Mouse (Mus musculus) heart, embryonic 13.5 days (tissue): ENCODE results near the gene Hnrnpu. TPM values are rescaled to one million over a fixed set of nuclear protein-coding genes. Genes with fewer than 3 reads are reported as not detected.
"Not testable (repeated sequence)": the region's sequence is repeated elsewhere in the genome, so short reads cannot be mapped to it uniquely, and the experiment has no call there.

Source experiments
- ATAC-seq: fragments of 200-750 bp; cut with Nextera tagmentation; 2 replicates; pipeline ENCODE4 v1.8.0; 2017; ENCODE audit warnings: moderate TSS enrichment; ENCODE audit not compliant: insufficient number of reproducible peaks, low FRiP score, low TSS enrichment; ENCODE audit errors: extremely low read depth
- H3K27ac ChIP-seq: fragments of 300-500 bp; sonication (generic); replicated peaks from 2 replicates; pipeline ENCODE4 v1.5.1; 2015; ENCODE audit warnings: moderate library complexity, mild to moderate bottlenecking, inconsistent platforms
- H3K27me3 ChIP-seq: fragments of 300-500 bp; sonication (generic); replicated peaks from 2 replicates; pipeline ENCODE4 v1.6.1; 2015; ENCODE audit warnings: mild to moderate bottlenecking, inconsistent platforms
- H3K36me3 ChIP-seq: fragments of 300-500 bp; sonication (generic); 2 replicates; pipeline ENCODE4 v1.6.1; 2015; ENCODE audit warnings: mild to moderate bottlenecking, inconsistent platforms
- H3K4me1 ChIP-seq: fragments of 300-500 bp; sonication (generic); 2 replicates; pipeline ENCODE4 v1.6.1; 2015; ENCODE audit warnings: inconsistent platforms
- H3K4me2 ChIP-seq: fragments of 300-500 bp; sonication (generic); 2 replicates; pipeline ENCODE4 v1.6.1; 2015; ENCODE audit warnings: inconsistent platforms, mild to moderate bottlenecking, moderate library complexity
- H3K4me3 ChIP-seq: fragments of 300-500 bp; sonication (generic); 2 replicates; pipeline ENCODE4 v1.5.1; 2015; ENCODE audit warnings: moderate library complexity, mild to moderate bottlenecking, inconsistent platforms
- H3K9ac ChIP-seq: fragments of 300-500 bp; sonication (generic); 2 replicates; pipeline ENCODE4 v1.6.1; 2015; ENCODE audit warnings: inconsistent platforms, mild to moderate bottlenecking, moderate library complexity
- H3K9me3 ChIP-seq: fragments of 300-500 bp; sonication (generic); 2 replicates; pipeline ENCODE4 v1.6.1; 2016; ENCODE audit warnings: inconsistent platforms
- WGBS: fragments of 180-500 bp; shearing (Covaris S2); methylation state at CpG from one replicate; pipeline ENCODE4 v1.1.7; 2015; ENCODE audit warnings: mixed read lengths; 5-methylcytosine and 5-hydroxymethylcytosine counted together
- polyA plus RNA-seq: library from polyadenylated mRNA; unstranded; fragments of >200 nt; fragmentation: Nextera tagmentation; extraction: Ambion mirVana; gene quantifications from 2 replicates; pipeline ENCODE4 v1.2.1, GENCODE M21; 2015

Hnrnpu gene
- polyA plus RNA-seq, 1 experiment from 2014 or later = 202 TPM

DNA sequence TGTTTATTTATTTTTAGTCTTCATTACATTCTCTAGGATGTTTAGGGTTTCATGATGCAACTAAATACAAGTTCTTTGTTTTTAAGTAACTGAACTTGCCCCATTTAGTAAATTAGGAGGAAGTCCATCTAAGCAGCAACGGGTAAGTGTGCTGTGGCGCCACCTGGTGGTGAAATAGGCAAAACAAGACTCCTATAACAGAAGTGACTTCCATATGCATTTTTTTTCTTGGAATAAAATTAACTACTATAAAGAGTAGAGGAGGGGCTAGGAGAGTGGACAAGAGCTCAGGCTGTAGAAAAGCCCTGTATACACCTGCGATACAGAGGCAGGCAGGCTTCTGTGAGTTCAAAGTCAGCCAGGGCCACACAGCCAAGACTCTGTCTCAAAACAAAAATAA lies 34.2 kb downstream of the Hnrnpu start:
- Histone ChIP-seq H3K27ac (no peak overlapping the region), H3K9me3 (0 out of 2 replicates have a peak, but pooled peaks cover 3% of the 10 kb centered on the region), H3K4me2 (no peak overlapping the region), H3K4me1 (no peaks in the 10 kb centered on the region), H3K27me3 (no peaks in the 10 kb centered on the region), H3K36me3 (0 out of 2 replicates have a peak, but pooled peaks cover 4% of the 10 kb centered on the region), H3K9ac (no peak overlapping the region), H3K4me3 (no peak overlapping the region)
- ATAC-seq = no peak
- 18% methylated on average over 3 of the region's 3 CpGs for WGBS

DNA sequence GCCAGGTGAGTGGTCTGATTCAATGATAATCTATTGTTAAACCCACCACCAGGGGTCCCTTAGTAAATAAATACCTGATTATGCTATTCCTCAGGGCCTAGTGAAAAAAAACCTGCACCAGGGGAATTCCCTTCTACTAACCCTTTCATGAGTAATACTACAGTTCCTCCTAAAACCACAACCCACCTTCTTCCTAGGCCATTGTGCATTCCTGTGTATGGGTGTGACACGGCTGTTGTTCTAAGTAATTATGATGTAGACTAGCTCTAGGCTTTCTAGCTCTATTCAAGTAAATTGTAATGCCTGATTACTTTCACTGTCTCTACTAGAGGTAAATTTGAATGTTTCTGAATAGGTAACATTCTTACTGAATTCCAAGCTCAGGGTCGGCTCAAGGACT lies 36.3 kb downstream of the Hnrnpu start:
- not testable (repeated sequence) for H3K27ac ChIP-seq, H3K4me2 ChIP-seq, ATAC-seq, H3K9ac ChIP-seq, H3K4me1 ChIP-seq, H3K4me3 ChIP-seq, H3K27me3 ChIP-seq, H3K36me3 ChIP-seq, H3K9me3 ChIP-seq
- WGBS = 84% methylated on average over 2 of the region's 2 CpGs

DNA sequence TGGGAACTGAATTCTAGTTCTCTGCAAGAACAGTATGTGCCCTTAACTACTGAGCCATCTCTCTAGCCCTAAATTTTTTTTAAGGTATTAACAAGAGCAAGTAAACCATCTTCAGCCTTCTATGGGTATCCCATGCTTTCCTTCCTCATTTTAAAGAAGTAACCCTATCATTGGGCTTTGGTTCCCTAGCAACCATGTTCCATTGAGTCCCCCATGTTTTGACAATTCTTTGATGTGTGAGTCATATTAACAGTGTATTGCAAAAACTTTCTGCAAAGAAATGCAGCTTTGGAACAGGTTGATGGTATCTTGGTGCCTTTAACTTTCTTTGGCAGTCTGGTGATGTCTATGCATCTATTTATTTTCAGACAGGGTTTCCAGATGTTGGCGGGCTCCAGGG lies 43.5 kb downstream of the Hnrnpu start:
- no peak for ATAC-seq
- H3K4me2 ChIP-seq = no peak overlapping the region
- no peaks in the 10 kb centered on the region for H3K4me1 ChIP-seq
- H3K9ac ChIP-seq = no peak overlapping the region
- no peaks in the 10 kb centered on the region for H3K27me3 ChIP-seq
- H3K27ac ChIP-seq = no peak overlapping the region
- H3K9me3 ChIP-seq = no peaks in the 10 kb centered on the region
- no peak overlapping the region for H3K4me3 ChIP-seq
- no peaks in the 10 kb centered on the region for H3K36me3 ChIP-seq
- WGBS = 78% methylated on average over 1 of the region's 1 CpGs

DNA sequence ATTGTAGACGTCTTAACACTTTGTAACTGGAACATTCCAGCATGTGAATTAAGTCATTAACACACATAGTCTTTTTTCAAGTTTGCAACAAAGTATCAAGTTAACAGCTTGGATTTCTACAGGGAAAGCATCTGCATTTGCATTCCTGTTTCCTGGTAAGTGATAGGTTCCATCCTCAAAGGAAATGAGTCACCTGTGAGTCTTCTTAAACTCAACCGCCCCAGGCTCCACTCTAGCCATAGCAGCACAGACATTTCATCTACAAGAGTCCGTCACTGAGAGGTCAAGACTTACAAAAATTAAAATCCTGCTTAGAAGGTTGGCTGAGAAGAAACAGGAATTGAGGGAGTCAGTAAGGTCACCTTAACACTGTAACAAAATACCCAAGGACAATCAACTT lies 45.9 kb downstream of the Hnrnpu start:
- no peak for ATAC-seq
- Histone ChIP-seq H3K4me1 (no peaks in the 10 kb centered on the region), H3K4me3 (no peak overlapping the region), H3K4me2 (no peak overlapping the region), H3K9ac (no peak overlapping the region), H3K27me3 (no peaks in the 10 kb centered on the region), H3K36me3 (no peaks in the 10 kb centered on the region), H3K27ac (no peak overlapping the region), H3K9me3 (no peaks in the 10 kb centered on the region)
- WGBS = 72% methylated on average over 3 of the region's 3 CpGs

DNA sequence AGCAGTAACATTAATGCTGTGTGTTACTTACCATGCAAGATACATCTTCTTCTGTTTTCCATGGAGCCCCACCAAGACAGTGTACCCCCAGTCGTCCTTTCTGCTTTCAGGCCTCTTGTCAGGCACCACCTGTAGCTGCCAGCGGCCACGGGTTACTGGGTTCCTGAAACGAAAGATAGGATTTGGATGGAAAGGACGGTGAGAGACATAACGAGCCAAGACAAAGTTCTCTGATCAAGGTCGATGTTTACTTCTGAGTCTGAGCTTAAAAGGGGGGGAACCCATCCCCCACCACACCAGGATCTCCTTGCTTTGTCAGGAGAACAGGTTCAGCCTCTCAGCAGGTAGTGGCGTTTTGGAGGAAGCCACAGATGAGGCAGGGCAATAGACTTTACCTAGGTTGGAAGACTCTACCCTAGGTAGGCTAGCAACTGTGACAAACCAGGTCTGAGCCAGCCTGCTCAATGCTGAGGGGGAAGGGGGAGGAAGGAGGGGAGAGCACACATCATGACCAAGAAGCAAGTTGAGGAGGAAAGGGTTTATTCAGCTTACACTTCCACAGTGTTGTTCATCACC lies 49.9 kb downstream of the Hnrnpu start:
- Histone ChIP-seq H3K9ac (no peak overlapping the region), H3K4me1 (no peaks in the 10 kb centered on the region), H3K27me3 (no peaks in the 10 kb centered on the region), H3K4me3 (no peak overlapping the region), H3K9me3 (peaks cover 7% of the 10 kb centered on the region; the same call in 1 of the 2 replicates), H3K36me3 (no peaks in the 10 kb centered on the region), H3K4me2 (no peak overlapping the region), H3K27ac (no peak overlapping the region)
- no peak for ATAC-seq
- 45% methylated on average over 8 of the region's 8 CpGs for WGBS

DNA sequence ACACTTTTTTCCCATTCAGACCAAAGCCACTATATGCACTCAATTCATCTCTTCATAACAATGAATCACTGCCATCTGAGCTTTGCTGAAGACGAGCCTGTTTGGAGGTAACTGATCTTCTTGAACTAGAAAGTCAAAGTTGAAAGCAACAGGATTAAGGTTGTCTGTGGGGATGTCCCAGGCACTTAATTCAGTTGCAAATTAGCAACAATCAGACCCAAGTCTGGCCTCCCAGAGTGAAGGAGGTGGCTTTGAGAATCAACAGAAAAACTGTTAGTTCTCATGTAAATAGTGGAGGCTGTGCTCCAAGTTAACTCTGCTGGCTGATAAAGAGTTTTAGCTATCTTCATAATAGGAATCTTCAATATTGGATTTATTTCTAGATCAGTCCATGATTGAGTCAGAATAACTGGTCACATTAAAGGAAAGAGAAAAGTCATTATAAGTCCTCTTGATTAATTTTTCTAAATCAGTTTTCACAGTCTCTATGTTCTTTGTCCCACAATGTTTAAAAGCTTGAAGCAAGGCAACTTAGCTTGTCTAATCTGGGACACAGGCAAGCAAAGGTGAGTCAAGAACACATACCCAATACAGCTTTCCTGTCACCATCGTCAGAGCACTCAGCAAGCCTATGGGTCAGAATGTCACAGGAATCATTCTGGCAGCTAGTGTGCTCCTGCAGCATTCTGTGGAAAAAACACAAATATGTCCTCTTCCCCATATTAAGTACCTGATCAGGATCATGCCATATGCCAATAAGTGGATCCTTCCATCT lies 53.5 kb downstream of the Hnrnpu start:
- no peaks in the 10 kb centered on the region for H3K36me3 ChIP-seq
- H3K9me3 ChIP-seq = peaks cover 7% of the 10 kb centered on the region; the same call in 1 of the 2 replicates
- H3K9ac ChIP-seq = no peak overlapping the region
- H3K27ac ChIP-seq = no peak overlapping the region
- no peak for ATAC-seq
- WGBS = 67% methylated on average over 2 of the region's 2 CpGs
- H3K4me1 ChIP-seq = no peaks in the 10 kb centered on the region
- no peaks in the 10 kb centered on the region for H3K27me3 ChIP-seq
- H3K4me3 ChIP-seq = no peak overlapping the region
- no peak overlapping the region for H3K4me2 ChIP-seq

DNA sequence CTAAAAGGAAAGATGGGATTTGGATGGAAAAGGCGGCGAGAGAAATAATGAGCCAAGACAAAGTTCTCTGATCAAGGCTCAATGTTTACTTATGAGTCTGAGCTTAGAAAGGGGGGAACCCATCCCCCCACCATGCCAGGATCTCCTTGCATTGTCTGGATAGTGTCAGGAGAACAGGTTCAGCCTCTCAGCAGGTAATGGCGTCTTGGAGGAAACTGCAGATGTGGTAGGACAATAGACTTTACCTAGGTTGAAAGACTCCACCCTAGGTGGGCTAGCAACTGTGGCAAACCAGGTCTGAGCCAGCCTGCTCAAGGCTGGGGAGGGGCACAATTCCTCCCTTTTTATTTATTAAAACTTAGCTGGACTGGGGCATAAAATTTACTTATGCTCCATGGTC lies 54.3 kb downstream of the Hnrnpu start:
- not testable (repeated sequence) for H3K9ac ChIP-seq, H3K27me3 ChIP-seq, ATAC-seq, H3K4me3 ChIP-seq, H3K4me1 ChIP-seq, H3K9me3 ChIP-seq, H3K36me3 ChIP-seq, H3K4me2 ChIP-seq, H3K27ac ChIP-seq
- WGBS = 80% methylated on average over 3 of the region's 3 CpGs

DNA sequence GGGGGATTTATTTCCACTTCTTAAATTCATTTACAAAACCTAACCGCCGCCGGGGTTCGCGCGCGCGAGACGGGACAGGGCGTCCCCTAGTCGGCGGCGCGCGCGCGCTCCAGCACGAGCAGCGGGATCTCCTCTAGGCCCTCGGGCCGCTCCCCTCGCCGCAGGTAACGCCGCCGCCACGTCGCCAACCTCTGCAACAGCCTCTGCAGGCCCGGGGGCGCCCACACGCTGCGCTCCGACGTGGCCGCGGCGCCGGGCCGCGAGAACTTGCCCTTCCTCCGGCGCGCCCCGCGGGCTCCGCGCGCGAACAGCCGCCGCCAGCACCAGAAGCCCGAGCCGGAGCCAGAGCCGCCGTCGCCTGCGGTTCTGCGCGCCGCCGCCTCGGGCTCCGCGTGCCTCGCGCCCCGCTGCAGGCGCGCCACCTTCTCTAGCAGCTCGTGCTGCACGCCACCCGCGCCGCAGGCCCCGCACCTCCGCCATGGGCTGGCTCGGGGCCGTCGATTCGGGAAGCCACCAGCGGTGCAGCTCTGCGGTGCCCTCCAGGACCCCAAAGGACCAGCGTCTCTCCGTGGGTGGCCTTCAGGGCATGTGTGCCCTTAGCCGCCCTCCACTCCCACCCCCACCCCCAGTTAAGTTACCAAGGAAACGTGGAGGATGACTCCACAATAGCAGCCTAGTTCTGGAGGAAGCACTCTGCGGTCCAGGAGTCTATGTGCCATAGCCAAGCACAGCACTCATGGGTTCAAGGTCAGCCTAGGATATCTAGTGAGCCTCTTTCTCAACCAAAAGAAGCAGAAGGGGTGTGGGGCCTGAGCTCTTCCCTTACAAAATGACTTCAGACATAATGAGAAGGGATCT lies 61.3 kb downstream of the Hnrnpu start:
- H3K9me3 ChIP-seq = peaks cover 3% of the 10 kb centered on the region; the same call in 1 of the 2 replicates
- H3K4me1 ChIP-seq = peaks cover 11% of the 10 kb centered on the region; the same call in 1 of the 2 replicates
- peak overlapping the region; percentile 89 for H3K4me2 ChIP-seq
- 0 out of 2 replicates have a peak, but pooled peaks cover 6% of the 10 kb centered on the region for H3K27me3 ChIP-seq
- WGBS = 1% methylated on average over 80 of the region's 87 CpGs
- H3K4me3 ChIP-seq = peak overlapping the region; percentile 63
- H3K36me3 ChIP-seq = no peaks in the 10 kb centered on the region
- peak overlapping the region; percentile 87 for H3K9ac ChIP-seq
- peak; percentile 44 for ATAC-seq
- H3K27ac ChIP-seq = peak overlapping the region; percentile 40

DNA sequence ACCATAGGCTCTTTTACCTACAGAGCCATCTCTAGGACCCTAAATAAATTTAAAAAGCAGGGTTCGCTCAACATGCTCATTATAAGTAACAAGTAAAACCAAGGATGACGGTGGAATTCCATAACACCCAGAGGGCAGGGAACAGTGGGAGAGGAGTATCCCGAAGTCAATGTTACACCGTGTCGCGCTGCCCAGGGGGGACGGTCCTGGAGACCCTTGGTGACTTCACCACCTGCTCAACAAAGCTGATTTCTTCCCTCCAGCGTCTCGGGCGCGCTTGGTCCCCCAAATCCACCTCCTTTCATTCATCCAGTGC lies 61.9 kb downstream of the Hnrnpu start:
- WGBS = 6% methylated on average over 11 of the region's 11 CpGs
- peak overlapping the region; percentile 87 for H3K9ac ChIP-seq
- peak overlapping the region; percentile 40 for H3K27ac ChIP-seq
- peak overlapping the region; percentile 63 for H3K4me3 ChIP-seq
- H3K36me3 ChIP-seq = no peaks in the 10 kb centered on the region
- peaks cover 3% of the 10 kb centered on the region; the same call in 1 of the 2 replicates for H3K9me3 ChIP-seq
- H3K27me3 ChIP-seq = 0 out of 2 replicates have a peak, but pooled peaks cover 6% of the 10 kb centered on the region
- ATAC-seq = no peak
- H3K4me1 ChIP-seq = peaks cover 11% of the 10 kb centered on the region; the same call in 1 of the 2 replicates
- peak overlapping the region; percentile 89 for H3K4me2 ChIP-seq

DNA sequence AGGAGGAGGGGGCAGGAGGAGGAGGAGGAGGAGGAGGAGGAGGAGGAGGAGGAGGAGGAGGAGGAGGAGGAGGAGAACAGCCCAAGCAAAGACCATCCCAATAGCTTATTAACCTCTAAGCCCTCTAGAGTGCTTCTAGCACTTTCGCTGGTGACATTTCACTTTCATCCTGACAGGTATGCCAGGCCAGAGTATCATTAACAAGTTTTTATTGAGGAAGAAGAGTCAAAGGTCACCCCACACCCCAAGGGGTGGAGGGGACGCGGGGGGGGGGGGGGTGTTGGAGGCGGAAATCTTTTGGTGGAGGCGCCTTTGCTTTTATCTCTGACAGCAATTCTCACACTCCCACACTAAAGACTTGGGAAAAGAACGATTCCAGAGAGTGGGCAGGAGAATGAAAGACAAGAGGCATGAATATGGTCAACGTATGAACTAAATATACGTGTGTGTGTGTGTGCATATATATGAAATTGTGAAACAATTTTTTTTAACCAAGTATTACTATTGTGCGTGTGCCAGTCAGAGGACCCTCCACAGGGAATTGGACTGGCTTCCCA lies 62.3 kb downstream of the Hnrnpu start:
- Histone ChIP-seq H3K9ac (peak overlapping the region; percentile 87), H3K4me1 (peaks cover 11% of the 10 kb centered on the region; the same call in 1 of the 2 replicates), H3K36me3 (no peaks in the 10 kb centered on the region), H3K4me2 (peak overlapping the region; percentile 89), H3K27me3 (0 out of 2 replicates have a peak, but pooled peaks cover 6% of the 10 kb centered on the region), H3K4me3 (peak overlapping the region; percentile 63), H3K9me3 (peaks cover 3% of the 10 kb centered on the region; the same call in 1 of the 2 replicates), H3K27ac (no peak overlapping the region)
- WGBS = 44% methylated on average over 9 of the region's 9 CpGs
- no peak for ATAC-seq
